Mouse (Mus musculus): ENCODE data around the gene Tob1.

Gene Tob1

DNA sequence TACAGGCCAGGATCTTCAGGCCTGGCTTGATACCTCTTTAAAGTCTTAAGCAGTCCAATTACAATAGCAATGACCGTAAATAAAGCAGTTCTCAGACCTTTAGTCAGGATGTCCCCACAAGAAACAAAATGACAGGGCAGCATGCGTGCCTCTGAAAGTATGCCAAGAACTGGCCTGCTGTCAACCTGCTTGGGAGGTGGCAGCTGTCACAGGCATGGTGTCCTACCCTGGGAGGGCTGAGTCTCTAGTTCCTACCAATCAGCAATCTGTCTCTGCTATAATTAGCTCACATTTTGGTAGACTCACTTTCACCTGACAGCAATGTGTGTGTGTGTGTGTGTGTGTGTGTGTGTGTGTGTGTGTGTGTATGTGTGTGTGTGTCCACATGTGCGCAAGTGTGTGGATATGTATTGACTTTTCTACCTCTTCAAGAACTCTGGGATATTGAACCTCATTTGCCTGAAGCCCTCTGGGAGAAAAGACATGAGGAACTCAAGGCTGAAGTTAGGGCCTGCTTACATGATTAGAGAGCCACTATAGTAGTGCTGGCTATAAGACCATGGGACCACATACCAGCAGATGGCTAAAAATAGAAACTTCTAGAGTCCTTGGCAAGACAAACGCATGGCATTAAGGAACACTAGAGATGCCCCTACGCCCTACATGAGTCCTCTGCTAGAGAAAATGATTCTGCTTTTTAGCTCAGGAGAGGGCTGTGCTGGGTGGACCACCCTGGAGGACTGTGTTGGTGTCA lies 18.1 kb downstream of the Tob1 start:
- no peak for DNase-seq (ENCODE audit: extremely low spot score, low spot score)

DNA sequence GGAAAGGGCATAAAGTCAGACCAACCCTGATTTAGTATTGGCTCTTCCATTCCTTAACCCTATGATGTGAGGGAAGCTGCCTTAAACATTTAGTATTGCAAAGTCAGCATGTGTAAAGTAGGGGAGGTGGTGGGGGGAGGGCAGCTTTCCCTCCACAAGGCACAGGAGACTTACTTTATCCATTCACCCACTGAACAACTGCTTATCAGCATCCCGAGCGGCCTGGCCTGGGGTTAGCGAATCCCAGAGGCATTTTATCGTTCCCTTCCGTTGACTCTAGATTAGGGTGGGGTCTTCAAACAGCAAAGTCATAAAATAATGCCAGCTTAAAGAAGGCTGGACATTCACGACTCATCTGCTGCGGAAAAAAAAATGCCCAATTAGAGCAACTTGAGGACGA lies 19.0 kb downstream of the Tob1 start:
- no peak for DNase-seq (ENCODE audit: extremely low spot score, low spot score)

- DNase-seq (ENCODE audit: extremely low spot score, low spot score) = no peak
These were observed 20.7 kb downstream of the Tob1 start for GRCm38 (mm10) chr11:94231821-94232552.

GRCm38 (mm10) chr11:94233405-94233804 lies 22.2 kb downstream of the Tob1 start:
- DNase-seq (ENCODE audit: extremely low spot score, low spot score) = no peak

DNA sequence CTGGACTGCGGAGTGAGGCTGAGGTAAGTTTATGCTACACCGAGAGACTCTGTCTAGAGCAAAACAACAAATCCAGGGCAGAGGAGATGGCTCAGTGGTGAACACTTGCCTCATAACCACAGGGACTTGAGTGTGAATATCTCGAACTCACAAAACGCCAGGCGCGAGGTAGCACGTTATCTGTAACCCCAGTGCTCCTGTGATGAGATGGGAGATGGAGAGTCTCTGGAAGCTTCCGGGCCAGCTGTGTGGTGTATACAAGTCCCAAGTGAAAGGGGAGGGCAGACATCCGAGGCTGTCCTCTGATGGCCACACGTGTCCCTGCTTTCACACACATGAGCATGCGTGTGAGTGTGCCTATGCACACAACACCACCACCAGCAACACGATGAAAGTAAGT lies 23.1 kb downstream of the Tob1 start:
- no peak for DNase-seq (ENCODE audit: extremely low spot score, low spot score)

DNA sequence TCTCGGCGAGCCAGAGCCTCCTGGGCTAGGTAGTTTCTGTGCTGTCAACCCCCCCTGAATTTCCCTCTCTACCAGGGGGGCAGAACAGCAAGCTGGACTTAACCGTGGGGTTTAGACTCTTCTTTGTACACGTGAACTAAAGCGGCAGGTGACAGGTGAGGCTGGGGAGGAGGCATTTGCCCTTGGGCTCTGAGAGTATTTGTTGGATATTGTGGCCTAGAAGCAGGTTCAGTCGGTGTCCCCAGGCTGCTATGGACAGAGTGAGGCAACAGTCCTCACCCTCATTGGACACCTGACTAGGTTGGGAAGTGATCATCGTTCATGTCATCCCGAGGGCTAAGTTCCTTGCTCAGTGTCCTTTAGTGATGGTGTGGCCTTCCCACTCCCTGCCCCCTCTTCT lies 23.6 kb downstream of the Tob1 start:
- DNase-seq (ENCODE audit: extremely low spot score, low spot score) = no peak

DNA sequence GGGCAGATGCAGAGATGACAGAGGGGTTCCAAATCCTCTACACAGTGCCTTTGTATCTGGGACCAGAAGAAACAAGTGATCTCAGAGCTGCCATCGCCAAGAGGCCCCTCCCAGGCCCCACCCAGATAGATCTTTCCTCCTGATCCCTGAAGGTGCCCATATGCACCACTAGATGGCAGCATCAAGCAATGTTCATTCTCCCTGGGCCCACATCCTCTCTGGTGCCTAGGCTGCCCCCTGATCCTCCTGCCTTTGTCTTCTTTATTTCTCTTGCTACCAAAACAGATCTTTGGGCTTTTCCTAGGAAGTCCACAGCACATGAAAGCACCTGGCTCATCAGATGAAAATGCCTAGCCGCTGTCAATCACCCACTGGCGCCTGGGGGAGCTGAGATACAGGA lies 24.8 kb downstream of the Tob1 start:
- DNase-seq (ENCODE audit: extremely low spot score, low spot score) = peak; percentile 67

GRCm38 (mm10) chr11:94238786-94239185 lies 27.5 kb downstream of the Tob1 start:
- DNase-seq (ENCODE audit: extremely low spot score, low spot score) = no peak

- DNase-seq (ENCODE audit: extremely low spot score, low spot score) = no peak
These were observed 28.5 kb downstream of the Tob1 start for GRCm38 (mm10) chr11:94239706-94240105.

DNA sequence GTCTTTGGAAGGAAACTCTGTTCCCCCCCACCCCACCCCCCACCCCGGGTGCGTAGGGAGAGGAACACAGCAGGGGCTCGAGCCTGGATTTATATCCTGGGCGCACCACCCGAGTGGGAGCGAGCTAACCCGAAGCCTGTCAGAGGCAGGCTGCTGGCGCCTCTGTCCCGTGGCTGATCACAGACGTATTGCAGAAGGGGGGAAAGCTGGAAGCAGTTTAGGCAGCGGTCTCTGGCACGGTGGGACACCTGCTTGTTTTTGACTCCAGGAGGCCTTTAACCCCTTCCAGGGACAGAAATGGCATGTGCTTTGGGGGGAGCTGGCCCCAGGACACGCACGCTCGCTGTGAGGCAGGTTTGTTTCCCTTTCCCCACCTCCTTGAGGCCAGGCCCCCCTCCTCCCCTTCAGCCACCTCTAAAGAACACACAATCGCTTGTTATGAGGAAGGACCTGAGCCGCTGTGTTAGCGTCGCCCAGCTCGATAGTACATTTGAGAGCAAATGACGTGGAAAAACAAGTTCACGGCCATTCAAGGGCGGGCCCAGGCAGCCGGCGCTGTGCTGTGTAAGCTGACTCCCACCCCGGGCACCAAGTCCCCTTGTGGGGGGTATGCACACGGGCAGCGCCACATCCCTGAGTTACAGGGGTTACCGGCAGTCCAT lies 31.6 kb downstream of the Tob1 start:
- peak; percentile 57 for DNase-seq (ENCODE audit: extremely low spot score, low spot score)

DNA sequence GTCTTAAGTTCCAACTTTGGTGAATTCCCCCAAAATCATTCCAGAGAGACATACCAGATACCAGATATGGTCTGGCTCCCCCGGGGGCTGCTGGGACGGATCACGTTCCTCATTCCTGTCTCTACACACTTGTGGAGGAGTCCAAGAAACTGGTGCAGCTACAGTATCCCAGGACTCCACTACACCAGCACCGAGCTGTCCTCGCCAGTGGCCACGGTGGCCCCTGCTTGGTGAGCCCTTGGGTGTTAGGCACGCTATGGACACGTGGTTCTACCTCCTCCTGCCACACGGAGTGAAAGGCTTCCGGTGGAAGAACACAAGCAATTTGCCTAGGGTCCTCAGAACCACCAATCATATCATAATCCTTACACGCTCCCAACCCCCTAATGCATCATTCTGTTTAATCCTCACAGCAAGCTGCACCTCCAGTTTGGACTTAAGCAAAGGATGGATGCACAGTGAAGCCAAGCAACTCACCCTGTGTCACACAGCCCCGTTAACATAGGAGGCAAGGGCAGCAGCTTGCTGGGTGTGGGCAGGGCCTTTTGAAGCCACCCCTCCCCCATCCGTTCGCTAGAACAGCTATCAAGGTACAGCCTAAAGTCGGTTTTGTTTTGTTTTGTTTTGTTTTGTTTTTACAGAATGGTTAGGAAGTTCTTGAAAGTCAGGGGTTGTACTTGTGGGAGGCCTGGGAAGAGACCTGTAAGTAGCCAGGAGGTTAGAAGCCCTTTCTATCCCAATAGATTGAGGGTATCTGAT lies 32.3 kb downstream of the Tob1 start:
- DNase-seq (ENCODE audit: extremely low spot score, low spot score) = no peak

DNA sequence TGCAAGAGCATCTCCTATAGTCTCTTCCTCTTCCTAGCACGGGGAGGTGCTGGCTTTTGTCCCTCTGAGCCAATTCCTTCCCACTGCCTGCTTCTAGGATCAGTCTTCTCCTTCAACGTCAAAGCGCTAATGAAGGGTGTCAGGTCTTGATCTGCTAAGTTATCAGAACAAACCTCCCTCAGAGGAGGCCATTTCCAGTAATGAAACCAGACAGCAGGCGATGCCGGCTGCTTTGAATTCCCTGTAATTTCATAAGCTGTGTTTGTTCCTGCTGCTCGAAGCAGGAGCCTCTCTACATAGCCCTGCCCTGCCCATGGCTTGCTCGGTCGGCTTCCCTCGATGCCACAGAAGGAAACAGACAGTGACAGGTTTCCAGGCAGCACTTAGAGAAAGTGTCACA lies 33.1 kb downstream of the Tob1 start:
- no peak for DNase-seq (ENCODE audit: extremely low spot score, low spot score)

GRCm38 (mm10) chr11:94245955-94246788 lies 34.9 kb downstream of the Tob1 start, which contains the start of gene Wfikkn2:
Gene Wfikkn2, minus strand, starts transcription at chr11:94246005.
- peak; percentile 63 for DNase-seq (ENCODE audit: extremely low spot score, low spot score)

GRCm38 (mm10) chr11:94246789-94247061 lies 35.5 kb downstream of the Tob1 start:
- DNase-seq (ENCODE audit: extremely low spot score, low spot score) = no peak

DNA sequence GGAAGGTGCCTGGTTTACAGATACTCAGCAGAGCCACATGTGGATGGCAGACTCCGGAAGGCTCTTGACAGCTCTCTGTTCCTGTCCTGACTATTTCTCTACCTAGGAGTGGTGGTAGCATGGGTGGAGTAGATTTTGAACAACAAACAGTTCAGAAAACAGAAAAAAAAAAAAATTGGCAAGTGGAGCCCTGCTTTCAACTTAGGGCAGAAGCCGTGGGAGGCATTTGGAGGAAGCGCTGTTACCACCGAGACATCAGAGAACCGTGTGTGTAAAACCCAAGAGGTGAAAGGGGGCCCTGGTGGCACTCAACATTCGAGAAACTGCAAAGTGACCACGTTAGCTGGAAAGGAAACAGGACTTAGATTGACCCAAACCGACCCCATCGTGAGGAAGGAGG lies 41.9 kb downstream of the Tob1 start:
- DNase-seq (ENCODE audit: extremely low spot score, low spot score) = no peak

DNA sequence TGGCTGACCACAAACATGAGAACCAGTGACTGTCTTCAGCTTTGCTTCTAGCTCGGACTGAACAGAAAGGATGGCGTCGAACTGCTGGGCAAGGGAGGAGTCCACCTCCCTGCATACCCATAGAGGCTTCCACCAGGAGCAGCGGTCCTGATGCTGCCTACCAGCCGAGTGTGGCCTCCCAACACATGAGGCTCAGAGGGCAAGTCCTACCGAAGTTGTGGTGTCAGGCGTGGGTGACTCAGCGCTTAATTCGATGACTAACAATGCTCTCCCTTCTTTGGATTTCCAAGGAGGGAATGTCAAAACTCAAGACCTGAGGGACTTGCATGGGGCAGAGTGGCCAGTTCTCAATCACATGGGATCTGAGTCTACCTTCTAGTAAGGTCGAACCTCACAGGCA lies 42.4 kb downstream of the Tob1 start:
- no peak for DNase-seq (ENCODE audit: extremely low spot score, low spot score)

- no peak for DNase-seq (ENCODE audit: extremely low spot score, low spot score)
These were observed 44.5 kb downstream of the Tob1 start for GRCm38 (mm10) chr11:94255733-94256132.

DNA sequence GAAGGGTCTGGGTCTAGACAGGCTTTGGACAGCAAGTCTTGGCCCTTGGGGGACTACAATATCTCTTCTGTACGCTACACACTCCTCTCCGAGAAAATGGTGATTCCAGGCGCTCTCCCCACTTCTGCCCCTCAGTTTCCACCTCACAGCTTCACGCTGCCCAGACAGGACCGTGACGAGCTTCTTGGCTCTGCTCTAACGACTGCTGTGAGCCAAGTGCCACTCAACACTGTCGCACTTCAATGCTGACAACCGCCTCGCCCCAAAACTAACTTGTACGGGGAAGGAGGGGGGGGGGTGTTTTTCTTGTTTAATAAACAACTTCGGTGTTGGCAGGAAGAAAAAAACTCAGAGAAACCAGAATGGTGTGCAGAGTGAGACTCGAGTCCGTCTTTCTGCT lies 46.7 kb downstream of the Tob1 start:
- DNase-seq (ENCODE audit: extremely low spot score, low spot score) = no peak

DNA sequence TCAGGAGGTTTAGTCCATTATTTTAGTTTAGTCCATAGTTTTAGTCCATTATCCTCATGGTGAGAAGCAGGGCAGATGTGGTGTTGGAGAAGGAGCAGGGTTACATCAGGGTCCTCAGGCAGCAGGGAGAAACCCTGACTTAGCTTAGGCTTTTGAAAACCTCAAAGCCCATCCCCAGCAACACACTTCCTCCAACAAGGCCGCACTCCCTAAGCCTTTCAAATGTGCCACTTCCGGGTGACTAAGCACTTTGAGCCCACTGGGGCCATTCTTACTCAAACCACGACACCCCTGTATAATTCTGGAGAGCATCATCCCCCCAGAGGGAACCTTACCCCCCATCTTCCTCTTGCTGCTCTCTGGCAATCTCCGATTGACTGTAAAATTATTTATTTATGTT lies 48.6 kb downstream of the Tob1 start:
- no peak for DNase-seq (ENCODE audit: extremely low spot score, low spot score)

DNA sequence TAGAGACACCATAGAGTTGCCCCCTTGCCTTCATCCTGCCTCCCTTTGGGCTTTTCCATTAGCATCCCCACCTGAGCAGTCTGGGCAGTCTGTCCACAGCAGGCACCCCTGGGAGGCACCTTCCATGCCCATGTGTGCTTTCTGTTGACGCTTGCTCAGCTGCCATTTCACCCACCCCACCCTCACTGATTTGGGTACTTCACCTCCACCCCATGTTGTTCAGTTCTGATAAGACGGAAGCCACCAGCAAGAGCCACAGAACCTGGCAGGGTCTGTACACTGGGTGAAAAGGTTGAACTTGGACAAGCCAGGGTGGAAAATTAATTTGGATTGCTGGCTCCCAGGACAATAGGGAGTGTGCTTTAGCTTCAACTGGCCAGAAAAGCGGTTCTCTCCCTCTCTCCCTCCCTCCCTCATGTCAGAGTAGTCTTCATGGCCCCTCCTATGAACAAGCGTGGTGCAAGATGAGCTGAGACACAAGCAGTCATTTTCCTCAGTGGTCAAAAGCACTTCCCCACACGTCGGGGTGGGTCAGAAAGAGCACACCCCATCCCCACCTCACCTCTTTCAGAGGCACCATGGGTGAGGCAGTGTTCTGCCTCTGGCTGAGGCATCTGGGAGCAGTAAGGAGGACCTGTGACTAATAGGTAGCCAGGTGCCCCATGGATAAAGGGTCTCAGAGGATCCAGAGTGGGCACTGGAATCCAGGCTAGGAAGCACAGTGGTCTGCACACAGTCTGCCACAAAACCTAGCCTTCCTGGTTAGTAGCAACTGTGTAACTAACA lies 50.5 kb downstream of the Tob1 start:
- no peak for DNase-seq (ENCODE audit: extremely low spot score, low spot score)
